Mouse (Mus musculus): ENCODE measurements around the gene Nr1i3.

- TF ChIP-seq CTCF (IDR thresholded peaks at IDR 0.05; ENCODE audit: borderline replicate concordance, insufficient read depth, low read depth, low read length) (no peak), POLR2A (IDR thresholded peaks at IDR 0.05; ENCODE audit: borderline replicate concordance, insufficient read depth, low read length) (no peak)
Observed at GRCm38 (mm10) chr1:171250680-171251593, 37.2 kb downstream of the Nr1i3 start, which contains the start of gene Ndufs2.

Data from cerebellum, adult 2 months (tissue).